Mouse (Mus musculus) neural tube, embryonic 13.5 days (tissue): ENCODE data around the gene Cpne8. TPM values are rescaled to one million over a fixed set of nuclear protein-coding genes. Genes with fewer than 3 reads are reported as not detected.

Experiments
- ATAC-seq: fragments of 200-750 bp; cut with Nextera tagmentation; 2 replicates; pipeline ENCODE4 v1.8.0; 2017; ENCODE audit warnings: low read depth, mild to moderate bottlenecking, moderate TSS enrichment, moderate library complexity
- H3K27ac ChIP-seq: fragments of 300-500 bp; sonication (generic); replicated peaks from 2 replicates; pipeline ENCODE4 v1.5.1; 2015; ENCODE audit warnings: moderate library complexity, mild to moderate bottlenecking, inconsistent platforms
- H3K27me3 ChIP-seq: fragments of 300-500 bp; sonication (generic); 2 replicates; pipeline ENCODE4 v1.6.1; 2015; ENCODE audit warnings: mild to moderate bottlenecking, inconsistent platforms
- H3K36me3 ChIP-seq: fragments of 300-500 bp; sonication (generic); 2 replicates; pipeline ENCODE4 v1.6.1; 2015; ENCODE audit warnings: mild to moderate bottlenecking, inconsistent platforms
- H3K4me1 ChIP-seq: fragments of 300-500 bp; sonication (generic); replicated peaks from 2 replicates; pipeline ENCODE4 v1.6.1; 2015; ENCODE audit warnings: inconsistent platforms
- H3K4me2 ChIP-seq: fragments of 300-500 bp; sonication (generic); 2 replicates; pipeline ENCODE4 v1.6.1; 2015; ENCODE audit warnings: inconsistent platforms, mild to moderate bottlenecking, moderate library complexity
- H3K4me3 ChIP-seq: fragments of 300-500 bp; sonication (generic); 2 replicates; pipeline ENCODE4 v1.5.1; 2015; ENCODE audit warnings: mild to moderate bottlenecking, inconsistent platforms
- H3K9ac ChIP-seq: fragments of 300-500 bp; sonication (generic); 2 replicates; pipeline ENCODE4 v1.6.1; 2015; ENCODE audit warnings: moderate library complexity, mild to moderate bottlenecking, inconsistent platforms
- H3K9me3 ChIP-seq: fragments of 300-500 bp; sonication (generic); 2 replicates; pipeline ENCODE4 v1.6.1; 2016; ENCODE audit warnings: inconsistent platforms
- WGBS: fragments of 180-500 bp; shearing (Covaris S2); methylation state at CpG from one replicate; pipeline ENCODE4 v1.1.7; 2015; 5-methylcytosine and 5-hydroxymethylcytosine counted together
- polyA plus RNA-seq: library from polyadenylated mRNA; unstranded; fragments of >200 nt; fragmentation: Nextera tagmentation; extraction: Ambion mirVana; gene quantifications from 2 replicates; pipeline ENCODE4 v1.2.1, GENCODE M21; 2015

Cpne8 gene
- polyA plus RNA-seq, 1 experiment from 2014 or later: 11.8 TPM

GRCm38 (mm10) chr15:90608368-90608767, 70.9 kb downstream of the Cpne8 start:
- H3K4me3 ChIP-seq: no peak overlapping the region
- WGBS: 76% methylated on average over 3 of the region's 3 CpGs
- no peak overlapping the region for H3K4me2 ChIP-seq

GRCm38 (mm10) chr15:90607181-90607580, 72.1 kb downstream of the Cpne8 start:
- H3K4me2 ChIP-seq: no peak overlapping the region
- H3K27me3 ChIP-seq: no peaks in the 10 kb centered on the region
- H3K4me1 ChIP-seq: no peaks in the 10 kb centered on the region
- no peak overlapping the region for H3K4me3 ChIP-seq
- WGBS: 89% methylated on average over 3 of the region's 3 CpGs
- H3K9me3 ChIP-seq: no peaks in the 10 kb centered on the region
- no peak overlapping the region for H3K9ac ChIP-seq
- H3K36me3 ChIP-seq: no peaks in the 10 kb centered on the region
- ATAC-seq: no peak
- no peak overlapping the region for H3K27ac ChIP-seq

More at GRCm38 (mm10) chr15:90608368-90608767, 70.9 kb downstream of the Cpne8 start:
- H3K36me3 ChIP-seq: no peaks in the 10 kb centered on the region
- no peak overlapping the region for H3K27ac ChIP-seq
- no peaks in the 10 kb centered on the region for H3K4me1 ChIP-seq
- H3K9me3 ChIP-seq: no peaks in the 10 kb centered on the region
- ATAC-seq: no peak
- H3K9ac ChIP-seq: no peak overlapping the region
- no peaks in the 10 kb centered on the region for H3K27me3 ChIP-seq

- no peaks in the 10 kb centered on the region for H3K36me3 ChIP-seq
- ATAC-seq: no peak
- H3K9ac ChIP-seq: no peak overlapping the region
- no peak overlapping the region for H3K27ac ChIP-seq
- H3K4me1 ChIP-seq: no peaks in the 10 kb centered on the region
- no peak overlapping the region for H3K4me3 ChIP-seq
- no peaks in the 10 kb centered on the region for H3K9me3 ChIP-seq
- no peaks in the 10 kb centered on the region for H3K27me3 ChIP-seq
- WGBS: 70% methylated on average over 5 of the region's 5 CpGs
- H3K4me2 ChIP-seq: no peak overlapping the region
Observed at GRCm38 (mm10) chr15:90603676-90604075, 75.6 kb downstream of the Cpne8 start.

- WGBS: 75% methylated on average over 6 of the region's 6 CpGs
- Histone ChIP-seq H3K4me1 (no peaks in the 10 kb centered on the region), H3K9me3 (no peaks in the 10 kb centered on the region), H3K4me2 (no peak overlapping the region), H3K27me3 (no peaks in the 10 kb centered on the region), H3K4me3 (no peak overlapping the region), H3K9ac (no peak overlapping the region), H3K27ac (no peak overlapping the region), H3K36me3 (no peaks in the 10 kb centered on the region)
- ATAC-seq: no peak
Observed at GRCm38 (mm10) chr15:90597715-90598497, 81.3 kb downstream of the Cpne8 start.

GRCm38 (mm10) chr15:90595592-90595991, 83.6 kb downstream of the Cpne8 start:
- H3K9ac ChIP-seq: no peak overlapping the region
- WGBS: 87% methylated on average over 2 of the region's 2 CpGs
- H3K4me3 ChIP-seq: no peak overlapping the region
- no peak overlapping the region for H3K27ac ChIP-seq
- no peaks in the 10 kb centered on the region for H3K27me3 ChIP-seq
- no peak for ATAC-seq
- no peak overlapping the region for H3K4me2 ChIP-seq
- no peaks in the 10 kb centered on the region for H3K4me1 ChIP-seq
- H3K9me3 ChIP-seq: no peaks in the 10 kb centered on the region
- H3K36me3 ChIP-seq: no peaks in the 10 kb centered on the region

DNA sequence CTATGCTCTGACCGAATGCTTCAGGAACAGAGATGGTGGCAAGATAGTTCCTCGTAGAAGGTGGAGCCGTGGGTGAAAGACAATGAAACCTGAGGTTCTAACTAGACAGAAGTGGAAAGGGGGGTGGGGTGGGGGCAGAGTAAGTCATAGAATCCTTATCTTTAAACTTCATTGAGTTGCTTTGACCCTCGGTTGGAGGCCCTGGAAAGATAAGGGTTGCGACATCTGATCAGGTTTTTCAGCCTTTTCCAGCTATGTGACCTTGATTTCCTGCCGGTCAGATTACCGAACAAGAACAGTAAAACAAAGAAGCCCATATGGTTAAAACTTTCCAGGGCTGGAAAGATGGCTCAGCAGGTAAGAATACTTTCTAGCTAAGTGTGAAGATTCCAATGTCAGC, 89.6 kb downstream of the Cpne8 start:
- H3K27ac ChIP-seq: no peak overlapping the region
- no peak overlapping the region for H3K4me3 ChIP-seq
- no peaks in the 10 kb centered on the region for H3K36me3 ChIP-seq
- 89% methylated on average over 7 of the region's 7 CpGs for WGBS
- no peaks in the 10 kb centered on the region for H3K9me3 ChIP-seq
- no peaks in the 10 kb centered on the region for H3K4me1 ChIP-seq
- H3K27me3 ChIP-seq: no peaks in the 10 kb centered on the region
- H3K9ac ChIP-seq: no peak overlapping the region
- H3K4me2 ChIP-seq: no peak overlapping the region
- no peak for ATAC-seq

DNA sequence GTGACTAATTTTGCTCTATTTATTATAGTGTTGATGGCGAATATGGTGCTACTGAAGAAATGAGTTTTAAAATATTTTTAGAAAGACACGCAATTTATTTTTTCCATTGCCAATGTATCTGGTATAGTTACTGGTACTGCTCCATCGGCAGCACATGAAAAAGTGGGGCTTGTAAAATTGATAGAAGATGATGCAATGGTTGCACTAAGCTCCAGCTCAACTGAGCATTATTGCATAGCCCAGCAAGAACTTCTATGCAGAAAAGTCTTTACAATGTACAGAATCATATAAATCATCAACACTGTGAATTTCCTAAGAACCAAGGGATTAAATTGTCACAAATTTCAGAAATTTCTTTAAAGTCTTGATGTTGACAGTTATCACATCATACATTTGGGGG, 101.8 kb downstream of the Cpne8 start:
- Histone ChIP-seq H3K9ac (no peak overlapping the region), H3K4me3 (no peak overlapping the region), H3K36me3 (no peaks in the 10 kb centered on the region), H3K27me3 (no peaks in the 10 kb centered on the region), H3K4me1 (no peaks in the 10 kb centered on the region), H3K9me3 (no peaks in the 10 kb centered on the region), H3K27ac (no peak overlapping the region), H3K4me2 (no peak overlapping the region)
- ATAC-seq: no peak
- WGBS: 92% methylated on average over 3 of the region's 3 CpGs

DNA sequence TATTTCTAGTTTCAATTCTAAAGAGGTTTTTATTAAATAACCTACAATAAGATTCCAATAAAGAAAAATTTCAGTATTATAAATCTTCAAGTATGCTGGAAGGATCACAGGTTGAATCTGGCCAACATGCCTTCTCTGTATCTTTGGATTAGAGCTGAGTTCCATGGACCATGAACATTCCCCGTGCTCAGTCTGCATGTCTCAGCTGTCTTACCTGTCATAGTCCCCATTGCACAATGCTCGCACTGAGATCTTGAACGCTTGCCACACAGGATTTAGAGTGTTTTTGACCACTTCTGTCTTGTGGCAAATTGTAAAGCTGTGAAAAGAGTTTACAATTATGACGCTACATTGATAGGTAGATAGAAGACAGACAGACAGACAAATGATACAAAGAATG, 110.0 kb downstream of the Cpne8 start:
- H3K9ac ChIP-seq: no peak overlapping the region
- no peak overlapping the region for H3K4me2 ChIP-seq
- no peaks in the 10 kb centered on the region for H3K36me3 ChIP-seq
- no peaks in the 10 kb centered on the region for H3K4me1 ChIP-seq
- H3K27me3 ChIP-seq: no peaks in the 10 kb centered on the region
- ATAC-seq: no peak
- no peak overlapping the region for H3K4me3 ChIP-seq
- 90% methylated on average over 4 of the region's 4 CpGs for WGBS
- H3K27ac ChIP-seq: no peak overlapping the region
- no peaks in the 10 kb centered on the region for H3K9me3 ChIP-seq

DNA sequence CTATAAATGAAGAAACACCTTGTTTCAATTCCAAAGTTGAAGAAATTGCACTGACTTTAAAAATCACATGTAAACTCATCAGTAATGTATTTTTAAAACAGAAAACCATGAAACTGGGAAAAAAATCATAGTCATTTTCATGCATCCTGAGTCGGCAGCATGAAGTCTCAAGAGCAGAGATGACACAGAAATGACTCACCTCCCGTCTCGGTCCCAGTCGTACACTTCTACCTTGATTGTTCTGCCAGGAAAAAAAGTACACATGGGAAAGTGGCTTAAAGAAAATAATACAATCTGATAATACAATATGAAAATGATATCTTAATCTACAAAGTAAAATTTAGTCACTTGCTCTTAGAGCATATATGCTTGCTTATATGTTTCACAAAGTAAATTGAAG, 111.2 kb downstream of the Cpne8 start:
- Histone ChIP-seq H3K4me1 (no peaks in the 10 kb centered on the region), H3K9ac (no peak overlapping the region), H3K27me3 (no peaks in the 10 kb centered on the region), H3K9me3 (no peaks in the 10 kb centered on the region), H3K27ac (no peak overlapping the region), H3K4me2 (no peak overlapping the region), H3K36me3 (no peaks in the 10 kb centered on the region), H3K4me3 (no peak overlapping the region)
- ATAC-seq: no peak
- WGBS: 84% methylated on average over 4 of the region's 4 CpGs

DNA sequence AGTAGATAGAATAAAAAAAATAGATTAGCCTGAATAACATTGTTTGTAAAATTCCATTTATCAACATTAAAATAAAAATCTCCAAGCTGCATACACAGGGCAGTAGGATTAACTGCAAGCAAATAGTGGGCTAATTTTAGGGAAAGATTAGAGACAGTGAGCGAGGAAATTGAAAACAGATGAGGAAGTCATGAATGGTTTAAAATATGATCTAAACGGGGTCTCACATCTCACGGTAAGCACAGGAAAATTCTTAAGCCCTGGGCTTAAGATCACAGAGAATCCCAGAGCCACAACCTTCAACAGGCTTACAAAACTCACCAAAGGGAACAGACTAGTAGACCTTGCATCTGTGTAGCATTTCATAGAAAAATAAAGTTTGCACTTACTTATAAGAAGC, 115.2 kb downstream of the Cpne8 start:
- WGBS: 82% methylated on average over 3 of the region's 3 CpGs

DNA sequence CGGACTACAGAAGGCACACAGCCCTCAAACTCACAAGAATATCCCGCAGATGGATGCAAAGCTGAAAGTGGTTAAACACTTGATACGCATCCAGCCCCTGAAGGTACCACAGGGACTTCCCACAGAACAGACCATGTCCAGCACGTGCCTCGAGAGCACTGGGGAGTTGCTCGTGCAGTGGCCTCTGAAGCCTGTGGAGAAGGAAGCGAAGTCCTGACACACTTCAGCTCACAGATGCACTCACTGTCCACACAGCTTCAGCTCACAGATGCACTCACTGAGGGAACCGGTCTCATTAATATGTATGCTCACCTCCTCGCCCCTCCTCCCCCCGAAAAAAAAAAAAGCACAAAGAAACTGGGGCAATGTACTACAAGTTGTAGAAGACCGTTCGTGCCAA, 117.6 kb downstream of the Cpne8 start:
- H3K27me3 ChIP-seq: no peaks in the 10 kb centered on the region
- no peak overlapping the region for H3K4me2 ChIP-seq
- 65% methylated on average over 12 of the region's 12 CpGs for WGBS
- no peaks in the 10 kb centered on the region for H3K9me3 ChIP-seq
- H3K4me1 ChIP-seq: no peaks in the 10 kb centered on the region
- ATAC-seq: no peak
- H3K36me3 ChIP-seq: no peaks in the 10 kb centered on the region
- H3K27ac ChIP-seq: no peak overlapping the region
- no peak overlapping the region for H3K9ac ChIP-seq
- no peak overlapping the region for H3K4me3 ChIP-seq

More for the DNA sequence above, 115.2 kb downstream of the Cpne8 start:
- no peak overlapping the region for H3K27ac ChIP-seq
- H3K27me3 ChIP-seq: no peaks in the 10 kb centered on the region
- no peak overlapping the region for H3K4me3 ChIP-seq
- no peak overlapping the region for H3K4me2 ChIP-seq
- no peaks in the 10 kb centered on the region for H3K4me1 ChIP-seq
- no peaks in the 10 kb centered on the region for H3K36me3 ChIP-seq
- ATAC-seq: no peak
- H3K9ac ChIP-seq: no peak overlapping the region
- no peaks in the 10 kb centered on the region for H3K9me3 ChIP-seq

DNA sequence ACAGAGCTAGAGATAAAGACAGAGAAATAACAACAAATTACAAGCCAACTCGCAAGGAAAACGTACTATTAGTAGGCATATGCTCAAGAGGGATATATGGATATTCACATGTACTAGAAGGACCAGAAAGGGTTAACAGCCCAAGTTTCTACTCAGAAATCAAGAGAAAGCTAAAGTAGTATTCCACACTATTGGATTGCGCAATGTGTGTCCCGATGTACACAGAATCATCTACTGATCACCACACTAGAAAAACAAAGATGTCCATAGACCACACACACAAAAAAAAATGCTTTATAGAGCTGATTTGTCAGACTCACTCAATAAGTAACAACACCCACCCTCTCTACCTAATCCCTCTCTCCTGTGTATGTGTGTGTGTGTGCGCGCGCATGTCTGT, 130.6 kb downstream of the Cpne8 start:
- H3K36me3 ChIP-seq: no peaks in the 10 kb centered on the region
- no peak for ATAC-seq
- no peaks in the 10 kb centered on the region for H3K27me3 ChIP-seq
- 96% methylated on average over 7 of the region's 7 CpGs for WGBS
- no peaks in the 10 kb centered on the region for H3K9me3 ChIP-seq
- no peaks in the 10 kb centered on the region for H3K4me1 ChIP-seq
- no peak overlapping the region for H3K9ac ChIP-seq
- no peak overlapping the region for H3K4me3 ChIP-seq
- no peak overlapping the region for H3K4me2 ChIP-seq
- no peak overlapping the region for H3K27ac ChIP-seq

DNA sequence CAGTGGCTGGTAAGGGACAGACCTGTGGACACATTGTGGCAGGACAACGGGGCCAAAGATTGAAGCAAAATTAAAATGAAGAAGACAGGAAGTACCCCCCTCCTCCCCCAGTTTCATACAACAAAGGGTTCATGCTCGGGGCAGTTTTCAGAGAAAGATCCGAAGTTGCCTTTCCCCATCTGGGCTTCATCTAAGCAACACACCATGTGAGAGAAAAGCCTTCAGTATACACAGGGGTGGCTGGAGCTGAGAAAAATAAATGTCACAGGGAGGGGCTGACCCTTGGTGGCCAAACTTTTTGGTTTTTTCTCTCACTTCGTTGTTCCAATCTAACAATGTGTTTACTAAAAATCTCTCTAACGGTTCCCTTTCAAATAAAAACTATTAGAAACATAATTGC, 135.8 kb downstream of the Cpne8 start:
- Histone ChIP-seq H3K27me3 (no peaks in the 10 kb centered on the region), H3K4me3 (no peak overlapping the region), H3K4me2 (no peak overlapping the region), H3K27ac (no peak overlapping the region), H3K9me3 (no peaks in the 10 kb centered on the region), H3K36me3 (no peaks in the 10 kb centered on the region), H3K9ac (no peak overlapping the region), H3K4me1 (no peaks in the 10 kb centered on the region)
- ATAC-seq: no peak
- WGBS: 70% methylated on average over 5 of the region's 5 CpGs
